Mouse (Mus musculus) testis, postnatal 10 days (tissue): ENCODE measurements at regions not wholly inside any gene's neighbourhood (a gene's known extent, or its start where the extent isn't known, plus 50 kb on each side); places are given as distances from the start of the nearest gene placed in this dataset.

ENCODE experiments used
- DNase-seq: peaks from one replicate; pipeline ENCODE4 v3.0.0; 2021; ENCODE audit warnings: low spot score

DNA sequence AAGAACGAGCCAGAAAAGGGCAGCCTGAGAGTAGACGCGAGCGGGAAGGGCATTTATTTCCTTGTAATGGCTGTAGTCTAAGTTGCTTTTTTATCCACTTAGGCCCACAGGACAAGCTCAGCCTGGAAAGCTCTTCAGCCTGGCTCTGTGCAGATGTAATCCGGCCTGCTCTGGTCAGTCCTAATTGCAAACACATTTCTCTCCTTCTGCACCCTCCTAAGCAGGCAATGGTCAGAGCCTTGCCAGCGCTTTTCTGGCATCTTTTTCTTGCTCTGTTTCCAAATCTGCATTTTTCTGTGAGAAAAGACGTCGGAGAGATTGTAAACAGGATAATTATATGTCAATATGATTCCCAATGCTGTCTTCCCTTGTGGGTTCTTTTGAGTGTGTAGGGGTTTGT, 224.3 kb upstream of the Tank start:
- no peak for DNase-seq

DNA sequence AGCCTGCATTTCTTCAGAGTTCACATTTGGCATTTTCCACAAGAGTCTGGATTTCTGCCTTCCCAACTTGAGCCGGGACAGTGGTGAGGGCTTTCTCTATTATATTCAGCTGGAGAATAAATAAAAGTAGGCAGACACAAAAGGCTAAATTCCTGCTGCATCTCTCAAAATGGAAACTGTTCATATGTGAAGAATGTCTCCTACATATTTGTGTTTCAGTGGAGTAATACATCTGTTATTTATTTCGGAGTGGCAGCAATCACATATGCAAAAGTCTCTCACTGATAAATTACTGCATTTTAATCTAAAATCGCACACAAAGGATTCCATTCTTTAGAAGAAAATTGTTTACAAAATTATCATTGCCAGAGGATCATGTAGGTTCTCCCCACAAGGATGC, 230.9 kb upstream of the Tank start:
- no peak for DNase-seq

DNA sequence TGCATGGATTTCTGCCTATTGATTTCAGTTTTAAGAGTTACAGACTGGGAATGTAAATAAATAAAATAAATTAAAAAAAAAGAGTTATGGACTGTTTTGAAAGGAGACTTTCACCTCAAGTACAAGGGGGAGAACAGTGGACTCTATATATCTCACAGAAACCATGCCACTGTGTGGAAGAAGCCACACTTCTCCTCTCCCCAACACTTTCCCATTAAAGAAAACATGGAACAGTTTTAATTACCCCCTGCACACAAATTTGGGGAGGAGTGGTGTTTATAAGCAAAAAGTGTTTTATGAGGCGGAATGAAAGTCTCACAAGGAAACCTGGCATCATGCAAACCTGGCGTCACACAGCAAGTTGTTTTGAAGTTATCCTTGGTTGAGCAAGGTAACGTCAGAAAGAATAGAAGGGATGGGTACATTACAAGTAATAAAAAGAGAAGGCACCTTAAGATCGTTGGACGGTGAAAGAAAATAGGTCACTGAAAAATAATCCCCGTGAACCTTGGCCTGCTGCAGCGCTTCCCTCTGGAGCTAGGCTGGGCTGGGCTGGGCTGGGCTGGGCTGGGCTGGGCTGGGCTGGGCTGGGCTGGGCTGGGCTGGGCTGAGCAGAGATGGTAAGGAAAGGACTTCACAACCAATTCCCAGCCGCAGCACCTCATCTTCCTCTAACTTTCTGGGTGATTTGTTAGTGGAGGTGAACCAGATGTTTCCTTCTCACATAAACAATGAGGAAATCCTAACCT, 232.2 kb upstream of the Tank start:
- no peak for DNase-seq

DNA sequence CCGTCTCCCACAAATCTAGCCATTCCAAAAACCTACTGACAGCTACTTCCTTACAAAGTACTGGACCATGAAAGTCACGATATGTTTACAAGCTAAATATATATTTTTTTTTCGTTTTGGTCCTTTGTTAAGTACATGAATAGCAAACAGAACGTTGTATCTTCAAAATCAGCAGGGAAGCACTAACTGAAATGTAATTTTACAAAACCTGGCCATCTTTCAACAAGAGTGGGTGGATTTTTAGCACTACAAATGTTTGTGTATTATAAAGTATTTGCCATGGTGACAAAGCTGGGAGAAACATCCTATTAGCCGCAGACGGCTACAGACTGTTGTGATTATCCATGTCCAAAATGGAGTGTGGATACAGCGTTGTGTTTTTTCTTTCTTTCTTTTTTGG, 233.1 kb upstream of the Tank start:
- no peak for DNase-seq

DNA sequence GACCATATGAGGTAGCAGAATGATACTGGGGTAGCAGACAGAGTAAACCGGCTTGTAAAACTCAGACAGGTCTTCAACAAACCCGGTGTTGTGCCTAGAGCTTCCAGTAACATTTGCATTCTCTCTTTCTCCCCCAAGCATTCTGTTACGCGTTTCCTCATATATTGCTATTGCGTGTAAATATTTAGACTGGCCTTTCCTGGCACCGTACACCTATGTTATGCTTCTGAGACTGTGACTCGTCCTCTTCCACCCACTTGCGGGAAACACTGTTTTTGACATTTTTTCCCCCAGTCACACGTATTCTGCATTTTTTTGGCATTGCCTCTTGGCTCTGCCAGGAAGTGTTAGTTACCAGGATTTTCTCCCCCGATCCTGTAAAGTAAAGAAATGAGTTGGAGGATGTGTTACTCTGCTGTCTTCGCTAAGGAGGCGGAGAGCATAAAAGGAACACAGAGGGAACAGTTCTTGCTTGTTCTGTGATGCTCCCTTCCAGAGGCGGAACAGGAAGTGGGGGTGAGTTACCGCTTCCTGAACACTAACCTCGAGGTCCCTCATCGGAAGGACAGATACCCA, 233.7 kb upstream of the Tank start:
- no peak for DNase-seq

DNA sequence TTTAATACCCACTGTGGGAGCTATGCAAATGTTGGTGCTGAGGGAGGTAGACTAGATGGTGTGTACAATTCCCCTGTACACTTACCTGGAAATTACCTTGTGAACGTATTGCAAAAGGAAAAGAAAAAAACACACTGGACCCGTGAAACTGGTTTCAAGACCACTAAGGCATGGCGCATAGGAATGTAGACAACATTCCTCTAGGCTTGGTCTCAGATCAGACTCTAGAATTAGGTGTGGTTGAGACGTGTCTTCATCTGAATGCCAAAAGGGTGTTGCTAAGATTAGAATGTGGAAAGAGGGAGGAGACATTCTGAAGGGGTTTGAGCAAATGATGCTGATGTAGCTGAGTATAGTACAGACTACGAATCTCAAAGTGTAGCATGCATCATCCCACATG, 237.1 kb upstream of the Tank start:
- no peak for DNase-seq

DNA sequence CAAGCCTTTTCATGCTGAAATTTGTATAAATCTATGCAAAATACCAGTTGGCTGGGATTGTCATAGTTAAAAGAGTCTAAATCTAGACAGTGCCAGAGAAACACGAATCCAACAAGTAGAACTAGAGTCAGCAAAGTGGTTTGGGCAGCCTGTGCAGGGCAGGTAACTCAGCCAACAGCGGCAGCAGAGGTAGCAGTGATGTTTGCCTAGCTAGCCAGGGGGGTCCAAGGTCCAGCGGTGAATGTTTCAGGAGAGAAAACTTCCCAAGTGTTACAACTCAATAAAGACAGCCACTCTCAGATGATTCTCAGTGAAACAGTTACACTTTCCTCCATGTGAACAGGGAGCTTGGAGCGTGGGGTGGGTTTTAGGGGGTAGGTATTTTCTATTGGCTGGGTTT, 259.2 kb upstream of the Tank start:
- DNase-seq, result no peak

DNA sequence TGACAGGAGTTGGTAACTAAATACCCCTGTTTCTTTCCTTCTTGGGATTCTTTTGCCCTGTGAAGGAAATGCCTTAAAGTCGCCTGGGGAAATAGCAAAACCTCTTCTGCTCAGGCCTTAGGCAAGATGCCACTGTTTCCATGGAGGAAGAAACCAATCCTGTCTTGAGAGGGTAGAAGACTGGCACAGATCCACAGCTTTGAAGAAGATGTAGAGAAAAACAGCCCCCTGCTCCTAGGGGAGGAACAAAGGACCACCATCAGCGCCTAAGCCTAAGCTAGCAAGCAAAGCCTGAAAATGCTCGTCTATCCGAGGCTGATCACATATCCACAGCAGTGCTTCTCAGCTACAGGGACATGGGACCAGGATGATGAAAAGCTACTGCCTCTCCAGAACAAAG, 268.0 kb upstream of the Tank start:
- no peak for DNase-seq

DNA sequence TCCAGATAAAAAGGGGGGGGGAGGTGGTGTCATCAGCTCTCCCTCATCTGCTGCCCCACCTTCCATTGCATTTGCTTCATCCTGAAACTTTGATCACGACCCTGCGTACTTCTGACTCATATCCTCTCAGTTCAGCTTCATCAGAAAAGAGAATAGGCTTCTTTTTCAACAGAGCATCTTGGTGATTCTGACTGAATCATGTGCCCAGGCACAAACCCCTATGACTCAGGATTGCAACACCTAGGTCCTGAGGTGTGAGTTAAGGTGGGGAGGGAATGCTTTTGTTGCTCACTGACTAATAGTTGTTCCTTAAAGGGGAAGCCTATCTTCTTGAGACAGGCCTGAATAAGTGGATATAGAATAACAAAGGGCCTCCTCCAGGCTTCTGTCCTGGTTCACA, 269.2 kb upstream of the Tank start:
- DNase-seq, result no peak

DNA sequence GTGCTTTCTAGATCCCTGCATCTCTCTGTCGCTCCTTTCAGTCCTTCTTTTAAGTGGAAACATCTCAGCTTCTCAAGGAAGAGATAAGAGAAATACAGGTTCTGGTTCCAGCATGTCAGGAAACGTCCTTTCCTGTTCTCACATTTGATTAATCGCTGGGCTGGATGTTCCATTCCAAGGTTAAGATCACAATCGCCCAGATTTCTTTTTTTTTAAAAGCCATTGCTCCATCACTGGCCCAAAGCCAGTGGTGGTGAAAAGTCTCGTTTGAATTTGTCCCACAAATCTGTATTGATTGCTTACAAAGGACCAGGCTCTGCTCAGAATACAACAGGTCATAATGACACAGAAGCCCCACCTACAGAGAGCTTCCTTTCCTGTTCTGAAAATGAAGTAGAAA, 281.2 kb upstream of the Tank start:
- no peak for DNase-seq

DNA sequence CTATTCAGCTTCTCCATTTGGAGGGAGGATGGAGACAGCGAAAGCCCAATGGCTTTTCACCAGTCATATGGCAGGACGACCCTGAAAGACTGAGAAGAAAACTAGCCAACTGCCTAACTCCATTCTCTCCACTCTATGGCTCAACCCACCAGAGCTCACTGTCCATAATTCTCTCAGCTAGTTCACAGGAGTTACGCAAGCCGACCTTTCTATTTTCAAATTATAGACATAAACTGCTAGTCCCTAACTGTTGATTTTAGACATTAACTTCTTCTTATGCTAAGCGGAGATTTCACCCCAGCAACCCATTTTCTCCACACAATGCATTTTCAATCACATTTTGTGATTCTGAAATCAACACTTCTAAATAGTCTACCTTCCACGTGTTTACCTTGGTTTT, 281.8 kb upstream of the Tank start:
- no peak for DNase-seq

DNA sequence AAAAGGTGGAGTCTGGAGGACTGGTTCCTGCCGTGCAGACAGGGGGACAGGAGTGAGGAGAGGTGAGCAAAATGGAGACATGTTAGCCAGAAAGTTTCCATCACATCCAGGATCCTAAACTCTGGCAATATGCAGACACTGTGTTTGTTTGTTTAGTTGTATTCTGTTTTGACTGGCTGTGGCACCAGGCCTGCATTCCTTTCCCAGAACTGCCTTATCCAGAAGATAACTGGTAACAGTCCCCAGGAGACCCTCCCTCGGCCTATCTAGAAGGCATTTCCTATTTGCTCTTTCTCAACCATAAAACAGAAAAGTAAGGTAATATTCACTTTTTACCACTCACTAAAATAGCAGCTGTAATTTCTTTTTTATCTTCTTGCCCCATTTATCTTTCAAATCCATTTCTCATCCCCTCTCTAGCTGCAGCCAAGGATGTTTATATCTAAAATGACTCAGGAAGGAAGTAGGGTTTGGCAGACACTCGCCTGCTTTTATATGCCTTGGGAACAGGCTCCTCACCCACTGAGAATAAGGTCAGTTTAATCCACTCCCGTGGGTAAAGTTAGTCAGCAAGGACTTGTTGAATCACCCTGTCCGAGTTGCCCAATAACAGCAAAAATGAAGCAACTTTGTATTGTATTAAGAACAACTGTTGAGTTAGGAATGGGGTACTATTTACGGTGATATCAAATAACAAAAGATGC, 283.0 kb upstream of the Tank start:
- no peak for DNase-seq

DNA sequence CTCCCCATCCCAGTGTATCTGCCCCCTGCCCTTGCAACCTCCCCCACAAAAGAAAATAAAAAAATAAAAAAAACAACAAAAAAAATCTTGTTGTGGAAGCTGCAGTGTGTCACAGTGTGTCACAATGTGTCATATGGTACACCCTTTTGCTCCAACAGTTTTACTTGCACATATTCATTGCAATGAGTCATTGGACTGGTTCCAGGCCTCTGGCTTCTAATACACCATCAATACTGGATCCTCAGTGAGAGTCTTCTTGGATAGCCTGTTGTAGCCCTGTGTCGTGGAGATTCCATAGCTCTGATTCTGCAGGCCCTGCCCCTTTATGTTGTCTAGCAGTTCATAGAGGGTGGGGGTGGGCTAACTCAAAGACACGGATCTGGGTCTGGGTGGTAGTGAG, 290.1 kb upstream of the Tank start:
- DNase-seq, result no peak

DNA sequence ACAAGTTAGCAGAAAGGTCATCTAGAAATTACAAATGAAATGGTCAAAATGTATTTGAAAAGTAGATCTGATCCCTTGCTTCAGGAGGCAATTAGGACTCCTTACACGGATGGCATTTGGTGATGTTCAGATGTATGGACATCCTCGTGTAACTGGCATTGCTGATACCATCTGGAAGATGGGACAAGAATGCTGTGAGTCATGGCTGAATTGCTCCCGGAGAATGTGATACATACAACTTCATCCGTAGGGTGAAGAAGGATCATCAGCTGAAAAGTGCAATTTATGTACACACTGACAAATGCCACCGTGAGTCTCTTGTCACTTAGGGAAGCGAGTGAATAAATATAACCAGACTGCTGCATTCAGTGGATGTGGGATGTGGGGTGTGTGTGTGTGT, 293.7 kb upstream of the Tank start:
- no peak for DNase-seq

DNA sequence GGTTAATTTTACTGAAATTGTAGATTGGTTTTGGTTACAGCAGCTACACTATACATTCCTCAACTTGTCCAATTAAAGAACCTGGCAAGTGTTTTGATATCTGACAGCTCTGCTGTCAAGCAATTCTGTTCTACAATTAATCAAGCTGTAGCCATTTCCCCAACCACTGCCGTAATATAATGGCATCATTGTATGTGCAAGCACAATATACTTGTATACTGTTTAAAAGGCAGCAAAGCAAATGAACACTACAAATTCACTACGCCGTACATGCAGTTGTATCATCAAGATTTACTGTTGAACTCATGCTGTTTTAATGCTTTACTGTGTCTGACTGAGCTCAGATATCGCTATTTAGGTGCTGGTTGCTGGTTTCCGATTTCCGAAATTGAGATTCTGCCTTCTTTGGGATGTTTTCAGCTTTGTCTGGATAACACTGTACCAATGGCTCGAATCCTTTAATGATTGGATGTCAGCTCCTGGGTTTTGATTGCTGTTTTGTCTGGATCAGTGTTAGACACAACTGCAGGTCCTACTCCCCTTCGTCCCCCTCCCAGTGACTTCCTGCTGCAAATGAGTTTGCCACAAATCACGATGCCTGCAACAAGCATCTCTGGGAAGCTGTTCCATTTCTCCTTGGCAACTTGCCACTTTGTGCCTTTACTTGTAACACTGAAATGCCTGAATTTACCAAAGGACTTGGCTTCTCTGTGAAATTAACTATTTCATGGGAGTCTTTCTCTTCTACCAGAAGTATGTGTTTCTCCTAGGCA, 294.4 kb upstream of the Tank start:
- no peak for DNase-seq

DNA sequence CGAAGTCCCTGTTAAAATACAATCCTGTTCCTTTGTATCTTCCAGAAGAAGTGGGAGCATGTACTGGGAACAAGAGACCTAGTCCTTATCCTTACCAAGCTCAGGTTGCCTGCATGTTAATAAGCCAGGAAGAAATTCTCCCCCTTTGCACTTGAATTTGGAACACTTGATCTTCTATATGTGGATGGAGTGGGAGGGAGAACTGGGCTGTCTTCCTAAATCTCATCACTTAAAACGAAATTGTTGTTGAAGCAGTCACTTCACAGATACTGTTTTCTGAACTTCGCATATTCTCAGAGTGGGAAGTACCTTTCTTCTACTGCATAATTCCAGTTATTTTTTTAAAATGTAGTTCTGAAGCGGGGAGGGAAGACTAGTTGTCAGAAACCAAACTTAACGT, 305.7 kb upstream of the Tank start:
- no peak for DNase-seq

DNA sequence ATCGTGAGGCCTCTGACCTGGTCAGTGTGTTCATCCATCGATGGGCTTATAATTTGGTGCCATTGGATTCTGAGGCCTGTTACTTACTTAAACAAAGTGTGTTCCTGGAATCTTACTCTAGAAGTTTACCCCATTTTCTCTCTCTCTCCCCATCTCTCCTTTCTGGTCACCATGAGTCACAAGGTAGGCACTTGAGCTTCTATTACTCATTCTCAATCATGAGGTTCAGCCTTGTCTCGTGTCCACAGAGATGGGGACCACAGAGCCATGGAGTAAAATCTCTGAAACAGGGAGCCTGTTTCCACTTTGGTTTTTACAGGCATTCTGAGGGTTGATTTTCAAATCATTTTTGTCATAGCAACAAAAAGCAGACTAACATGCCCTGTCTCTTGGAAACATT, 304.7 kb upstream of the Rbms1 start:
- no peak for DNase-seq

DNA sequence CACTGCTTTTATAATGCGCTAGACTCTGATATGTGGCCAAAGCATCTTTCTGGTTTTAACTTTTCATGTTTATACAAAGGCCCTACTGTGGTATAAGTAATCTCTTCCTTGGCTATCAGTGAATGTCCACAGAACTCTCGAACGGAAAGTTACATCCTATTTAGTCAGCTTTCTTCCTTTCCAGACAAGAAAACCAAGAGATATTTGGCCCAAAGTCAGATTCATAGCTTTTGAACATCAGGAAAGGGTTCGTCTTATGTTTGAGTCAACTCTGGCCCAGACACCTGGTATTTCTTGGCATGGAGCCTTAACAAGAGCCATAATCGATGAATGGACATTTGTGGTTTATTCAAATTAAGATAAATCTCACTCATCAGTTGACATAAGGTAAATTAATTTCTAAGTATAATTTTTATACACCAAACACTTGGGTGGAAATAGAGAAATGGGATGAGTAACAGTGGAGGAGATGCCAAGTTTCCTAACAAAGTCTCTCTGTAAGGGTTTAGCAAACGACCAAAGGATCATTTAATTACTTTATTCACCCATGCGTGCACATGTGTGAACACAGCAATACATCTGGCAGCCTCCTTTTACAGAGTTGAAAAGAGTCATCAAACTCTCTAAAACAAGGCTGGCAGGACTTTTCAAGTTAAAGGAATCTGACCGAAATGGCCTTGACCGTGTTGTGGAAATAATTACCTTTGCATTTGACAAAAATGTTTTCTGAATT, 287.2 kb upstream of the Rbms1 start:
- DNase-seq, result no peak

DNA sequence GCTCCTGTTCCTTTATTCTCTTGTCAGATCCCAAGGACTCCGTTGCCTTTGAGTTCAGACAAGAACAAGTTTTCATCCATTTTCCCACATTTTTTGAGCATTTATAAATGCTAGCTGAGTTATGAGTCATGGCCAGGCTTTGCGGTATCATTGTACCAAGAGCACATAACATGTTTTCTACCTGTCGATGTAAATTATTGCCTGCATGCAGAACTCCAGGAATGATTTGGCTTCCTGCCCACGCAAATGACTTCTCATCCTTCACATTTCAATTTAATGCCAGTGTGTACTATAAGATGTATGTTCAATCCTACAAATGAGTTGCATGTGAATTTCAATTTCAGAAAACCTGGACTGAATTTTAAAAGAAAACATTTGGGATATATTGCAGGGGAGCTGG, 285.0 kb upstream of the Rbms1 start:
- DNase-seq, result no peak

DNA sequence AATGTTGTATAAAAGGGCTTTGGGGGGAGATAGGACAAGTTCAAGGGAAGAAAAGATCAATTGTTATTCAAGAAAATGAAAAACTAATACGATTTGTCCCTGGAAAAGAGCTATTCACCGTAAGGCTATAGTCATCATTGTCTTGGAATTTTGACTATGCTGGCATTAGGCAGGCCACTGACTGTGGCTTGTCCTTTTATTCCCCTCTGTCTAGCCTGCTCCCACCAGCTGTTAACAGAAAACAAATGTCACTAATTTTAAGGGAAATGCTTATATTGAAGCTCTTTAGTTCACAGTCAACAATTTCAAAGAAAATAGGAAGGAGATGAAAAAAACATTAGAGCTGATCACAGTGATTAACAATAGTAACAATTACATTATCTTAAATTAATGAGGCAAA, 284.3 kb upstream of the Rbms1 start:
- no peak for DNase-seq

DNA sequence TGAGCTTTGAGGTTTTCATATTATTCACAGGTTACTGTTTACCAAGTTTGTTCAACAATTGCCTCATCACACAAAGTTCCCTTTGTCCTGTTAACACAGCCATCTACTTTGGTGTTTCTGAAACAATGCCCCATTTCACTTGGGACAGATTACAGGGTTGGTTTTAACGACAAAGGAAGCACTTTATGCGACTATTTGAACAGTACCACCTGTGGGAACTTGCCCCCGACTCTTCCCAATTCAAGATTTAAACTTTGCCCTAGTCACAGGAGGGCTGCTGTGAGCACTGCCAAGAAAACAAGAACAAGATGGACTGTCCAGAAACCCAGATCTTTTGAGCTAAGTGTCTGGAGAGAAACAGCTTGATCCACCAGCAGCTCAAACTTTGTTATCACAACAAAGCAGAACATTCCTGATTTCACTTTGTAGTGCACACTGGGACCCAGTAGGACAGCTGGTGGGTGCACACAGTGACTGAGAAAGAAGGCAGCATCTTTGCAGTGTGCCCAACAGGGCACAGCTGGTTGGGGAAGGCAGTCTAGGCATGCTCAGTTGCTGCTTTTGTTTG, 283.8 kb upstream of the Rbms1 start:
- DNase-seq, result no peak

DNA sequence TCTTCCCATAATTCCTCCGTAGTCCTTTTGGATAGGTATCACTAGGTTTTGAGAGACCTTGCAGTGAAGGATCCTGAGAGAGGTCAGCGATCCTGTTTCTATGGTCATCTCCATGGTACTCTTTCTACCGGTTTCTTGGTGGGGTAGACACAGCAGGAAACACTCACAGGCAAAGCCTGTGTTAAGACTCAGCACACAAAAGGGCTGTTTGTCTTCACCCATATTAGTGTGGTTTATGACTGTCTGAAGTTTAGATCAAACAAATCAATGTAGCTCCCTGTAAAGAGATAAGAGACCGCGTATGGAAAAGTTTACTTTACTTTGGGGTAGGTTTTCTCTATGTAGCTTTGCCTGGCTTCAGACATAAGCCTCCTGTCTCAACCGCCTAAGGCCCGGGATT, 282.5 kb upstream of the Rbms1 start:
- DNase-seq, result no peak
